Mouse (Mus musculus): ENCODE data around the gene Gm20517. TPM values are rescaled to one million over a fixed set of nuclear protein-coding genes. Genes with fewer than 3 reads are reported as not detected.
"Not testable (repeated sequence)": the region's sequence is repeated elsewhere in the genome, so short reads cannot be mapped to it uniquely, and the experiment has no call there.

Gene Gm20517
- polyA plus RNA-seq, 1 experiment from 2014 or later: 0.35 TPM

GRCm38 (mm10) chr17:47616652-47617051 lies 5.3 kb downstream of the Gm20517 start:
- Histone ChIP-seq H3K4me2 (no peak overlapping the region), H3K36me3 (peaks cover 39% of the 10 kb centered on the region)
- WGBS: 97% methylated on average over 4 of the region's 4 CpGs

GRCm38 (mm10) chr17:47617605-47618307 lies 6.4 kb downstream of the Gm20517 start:
- peaks cover 3% of the 10 kb centered on the region for H3K4me1 ChIP-seq
- ATAC-seq (ENCODE audit: borderline replicate concordance, extremely low read depth, low FRiP score, low TSS enrichment): no peak
- no peak overlapping the region for H3K27ac ChIP-seq
- WGBS: 92% methylated on average over 9 of the region's 9 CpGs
- H3K9me3 ChIP-seq: no peaks in the 10 kb centered on the region
- H3K27me3 ChIP-seq: no peaks in the 10 kb centered on the region
- H3K9ac ChIP-seq: no peak overlapping the region
- H3K36me3 ChIP-seq: peaks cover 48% of the 10 kb centered on the region
- H3K4me2 ChIP-seq: no peak overlapping the region
- H3K4me3 ChIP-seq: no peak overlapping the region

More at GRCm38 (mm10) chr17:47616652-47617051, 5.3 kb downstream of the Gm20517 start:
- Histone ChIP-seq H3K9me3 (no peaks in the 10 kb centered on the region), H3K9ac (no peak overlapping the region), H3K27ac (no peak overlapping the region), H3K27me3 (no peaks in the 10 kb centered on the region), H3K4me1 (peaks cover 13% of the 10 kb centered on the region), H3K4me3 (no peak overlapping the region)
- ATAC-seq (ENCODE audit: borderline replicate concordance, extremely low read depth, low FRiP score, low TSS enrichment): no peak

- WGBS: 80% methylated on average over 13 of the region's 13 CpGs
- no peak overlapping the region for H3K4me2 ChIP-seq
- no peaks in the 10 kb centered on the region for H3K27me3 ChIP-seq
- H3K4me3 ChIP-seq: no peak overlapping the region
- H3K9ac ChIP-seq: no peak overlapping the region
- ATAC-seq (ENCODE audit: borderline replicate concordance, extremely low read depth, low FRiP score, low TSS enrichment): no peak
- no peaks in the 10 kb centered on the region for H3K4me1 ChIP-seq
- no peaks in the 10 kb centered on the region for H3K9me3 ChIP-seq
- H3K27ac ChIP-seq: no peak overlapping the region
- peaks cover 56% of the 10 kb centered on the region for H3K36me3 ChIP-seq
These were observed 7.3 kb downstream of the Gm20517 start for GRCm38 (mm10) chr17:47618556-47619311.

GRCm38 (mm10) chr17:47622912-47623554 lies 11.6 kb downstream of the Gm20517 start:
- 92% methylated on average over 14 of the region's 14 CpGs for WGBS
- no peak overlapping the region for H3K27ac ChIP-seq
- H3K4me1 ChIP-seq: peaks cover 5% of the 10 kb centered on the region
- H3K27me3 ChIP-seq: no peaks in the 10 kb centered on the region
- no peaks in the 10 kb centered on the region for H3K9me3 ChIP-seq
- H3K36me3 ChIP-seq: peaks cover 51% of the 10 kb centered on the region
- no peak for ATAC-seq (ENCODE audit: borderline replicate concordance, extremely low read depth, low FRiP score, low TSS enrichment)
- H3K9ac ChIP-seq: no peak overlapping the region
- no peak overlapping the region for H3K4me2 ChIP-seq
- no peak overlapping the region for H3K4me3 ChIP-seq

- not testable (repeated sequence) for ATAC-seq (ENCODE audit: borderline replicate concordance, extremely low read depth, low FRiP score, low TSS enrichment); H3K4me2 ChIP-seq; H3K27ac ChIP-seq; H3K4me3 ChIP-seq; H3K9me3 ChIP-seq; H3K9ac ChIP-seq; H3K27me3 ChIP-seq
- Histone ChIP-seq H3K36me3 (peaks cover 40% of the 10 kb centered on the region), H3K4me1 (peaks cover 11% of the 10 kb centered on the region)
- 98% methylated on average over 5 of the region's 5 CpGs for WGBS
These were observed 13.2 kb downstream of the Gm20517 start for GRCm38 (mm10) chr17:47624572-47624971.

GRCm38 (mm10) chr17:47625088-47625487 lies 13.7 kb downstream of the Gm20517 start:
- H3K36me3 ChIP-seq: peaks cover 40% of the 10 kb centered on the region
- H3K27ac ChIP-seq: no peak overlapping the region
- ATAC-seq (ENCODE audit: borderline replicate concordance, extremely low read depth, low FRiP score, low TSS enrichment): no peak
- no peak overlapping the region for H3K4me2 ChIP-seq
- no peaks in the 10 kb centered on the region for H3K27me3 ChIP-seq
- peaks cover 13% of the 10 kb centered on the region for H3K4me1 ChIP-seq
- no peaks in the 10 kb centered on the region for H3K9me3 ChIP-seq
- H3K9ac ChIP-seq: no peak overlapping the region
- no peak overlapping the region for H3K4me3 ChIP-seq
- WGBS: 98% methylated on average over 2 of the region's 2 CpGs

GRCm38 (mm10) chr17:47626031-47626430 lies 14.6 kb downstream of the Gm20517 start:
- no peaks in the 10 kb centered on the region for H3K27me3 ChIP-seq
- H3K9ac ChIP-seq: no peak overlapping the region
- H3K27ac ChIP-seq: no peak overlapping the region
- no peaks in the 10 kb centered on the region for H3K9me3 ChIP-seq
- H3K4me3 ChIP-seq: no peak overlapping the region
- peaks cover 40% of the 10 kb centered on the region for H3K36me3 ChIP-seq
- no peak for ATAC-seq (ENCODE audit: borderline replicate concordance, extremely low read depth, low FRiP score, low TSS enrichment)
- H3K4me2 ChIP-seq: no peak overlapping the region
- peaks cover 22% of the 10 kb centered on the region for H3K4me1 ChIP-seq
- WGBS: 77% methylated on average over 5 of the region's 5 CpGs

- ATAC-seq (ENCODE audit: borderline replicate concordance, extremely low read depth, low FRiP score, low TSS enrichment): no peak
- Histone ChIP-seq H3K27ac (no peak overlapping the region), H3K36me3 (peaks cover 31% of the 10 kb centered on the region), H3K9me3 (no peaks in the 10 kb centered on the region), H3K4me1 (peaks cover 32% of the 10 kb centered on the region), H3K27me3 (no peaks in the 10 kb centered on the region), H3K4me3 (peak overlapping the region; percentile 63; the same call in 1 of the 2 replicates), H3K9ac (peak overlapping the region; percentile 63; the same call in 1 of the 2 replicates), H3K4me2 (peak overlapping the region; percentile 96)
- 84% methylated on average over 2 of the region's 2 CpGs for WGBS
These were observed 16.4 kb downstream of the Gm20517 start for GRCm38 (mm10) chr17:47627791-47628190.

- ATAC-seq (ENCODE audit: borderline replicate concordance, extremely low read depth, low FRiP score, low TSS enrichment): peak; percentile 95
- Histone ChIP-seq H3K4me2 (peak overlapping the region; percentile 96), H3K27me3 (no peaks in the 10 kb centered on the region), H3K4me1 (peaks cover 32% of the 10 kb centered on the region), H3K9ac (peak overlapping the region; percentile 63), H3K4me3 (peak overlapping the region; percentile 63), H3K36me3 (peaks cover 18% of the 10 kb centered on the region), H3K9me3 (no peaks in the 10 kb centered on the region), H3K27ac (peak overlapping the region; percentile 89)
- WGBS: under 1% methylated on average over 61 of the region's 63 CpGs
These were observed 17.7 kb downstream of the Gm20517 start for GRCm38 (mm10) chr17:47628851-47629676.

GRCm38 (mm10) chr17:47629717-47630677 lies 18.6 kb downstream of the Gm20517 start:
- peak overlapping the region; percentile 96 for H3K4me2 ChIP-seq

More at GRCm38 (mm10) chr17:47629717-47630677, 18.6 kb downstream of the Gm20517 start:
- no peaks in the 10 kb centered on the region for H3K27me3 ChIP-seq
- H3K9me3 ChIP-seq: no peaks in the 10 kb centered on the region
- peak overlapping the region; percentile 89 for H3K27ac ChIP-seq
- peak overlapping the region; percentile 59 for H3K9ac ChIP-seq
- peak; percentile 37 for ATAC-seq (ENCODE audit: borderline replicate concordance, extremely low read depth, low FRiP score, low TSS enrichment)
- under 1% methylated on average over 61 of the region's 61 CpGs for WGBS
- H3K4me1 ChIP-seq: peaks cover 32% of the 10 kb centered on the region
- peaks cover 11% of the 10 kb centered on the region for H3K36me3 ChIP-seq
- peak overlapping the region; percentile 63 for H3K4me3 ChIP-seq

Data from lung, embryonic 15.5 days (tissue).